Mouse (Mus musculus): ENCODE data around the gene Srgap2. TPM values are rescaled to one million over a fixed set of nuclear protein-coding genes. Genes with fewer than 3 reads are reported as not detected.

The Srgap2 gene
- 10 to 100 TPM; 27.1 to 35.8 TPM for total RNA-seq (2021)
- long read RNA-seq, experiment 1, partial matches to known transcripts = 2 of 5 reads
- long read RNA-seq, experiment 1, other reads (novel, unspliced or antisense) = 3 of 5 reads
- long read RNA-seq, experiment 2, partial matches to known transcripts = 2 of 8 reads
- long read RNA-seq, experiment 2, other reads (novel, unspliced or antisense) = 3 of 8 reads

DNA sequence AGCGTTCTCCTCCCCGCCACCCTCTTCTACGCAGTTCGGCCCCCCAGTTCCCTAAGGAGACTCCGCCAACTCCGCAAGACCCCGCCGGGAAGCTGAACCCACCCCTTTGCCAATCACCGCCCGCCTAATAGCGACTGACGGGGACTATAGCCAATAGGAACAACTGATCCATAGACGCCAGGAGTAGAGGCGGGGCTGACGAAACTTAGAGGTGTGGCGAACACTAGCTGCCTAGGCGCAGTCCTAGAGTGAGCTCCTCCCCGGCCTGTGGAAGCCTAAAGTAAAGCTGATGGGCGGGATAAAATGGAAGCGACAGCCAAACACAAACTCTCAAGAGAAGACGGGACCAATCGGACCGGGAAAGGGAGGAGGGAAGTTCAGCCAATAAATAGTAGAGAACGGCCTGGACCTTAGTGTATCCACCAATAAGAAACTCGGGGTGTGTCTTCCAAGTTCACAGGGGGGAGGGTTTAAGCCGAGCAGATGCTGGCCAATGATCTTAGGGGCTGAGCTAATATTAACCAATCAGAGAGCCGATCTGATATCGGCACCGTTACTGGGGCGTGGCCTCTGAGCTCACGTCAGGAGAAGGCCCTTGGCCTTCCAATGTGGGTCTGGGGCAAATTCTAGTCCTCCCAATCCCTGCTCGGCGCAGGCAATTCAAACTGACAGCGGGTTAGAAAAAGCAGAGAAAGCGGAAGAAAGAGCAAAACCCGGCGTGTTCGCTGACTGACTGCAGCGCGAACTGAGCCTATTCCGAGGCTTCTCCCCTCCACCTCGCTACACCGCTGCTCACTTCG lies at the start of gene Srgap2, which contains the start of gene Fam72a:
TSS of gene Srgap2 (minus strand) at position 72 of the 800 bp plus-strand sequence.
TSS of gene Fam72a (plus strand) at position 623 of the 800 bp plus-strand sequence.
- DNase-seq = peak; percentile 98

DNA sequence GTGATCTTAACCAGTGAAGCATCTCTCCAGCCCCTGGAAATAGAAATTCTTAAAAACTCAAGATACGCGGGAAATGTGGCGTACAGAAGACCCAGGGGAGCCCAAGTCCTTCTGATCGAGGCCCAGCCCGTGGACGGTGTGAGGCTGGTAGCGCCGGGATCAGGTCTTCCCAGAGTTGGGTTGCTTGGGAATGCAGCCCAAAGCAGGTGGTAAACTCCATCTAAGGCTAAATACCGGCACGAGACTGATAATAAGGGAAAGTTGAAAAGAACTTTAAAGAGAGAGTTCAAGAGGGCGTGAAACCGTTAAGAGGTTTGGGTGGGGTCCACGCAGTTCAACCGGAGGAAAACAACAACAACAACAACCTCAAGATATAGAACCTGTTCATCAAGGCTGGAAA lies 46.6 kb upstream of the Srgap2 start:
- peak; percentile 34 for DNase-seq

GRCm38 (mm10) chr1:131570391-131570790 lies 43.2 kb upstream of the Srgap2 start:
- DNase-seq = no peak

GRCm38 (mm10) chr1:131569721-131570120 lies 42.6 kb upstream of the Srgap2 start:
- no peak for DNase-seq

DNA sequence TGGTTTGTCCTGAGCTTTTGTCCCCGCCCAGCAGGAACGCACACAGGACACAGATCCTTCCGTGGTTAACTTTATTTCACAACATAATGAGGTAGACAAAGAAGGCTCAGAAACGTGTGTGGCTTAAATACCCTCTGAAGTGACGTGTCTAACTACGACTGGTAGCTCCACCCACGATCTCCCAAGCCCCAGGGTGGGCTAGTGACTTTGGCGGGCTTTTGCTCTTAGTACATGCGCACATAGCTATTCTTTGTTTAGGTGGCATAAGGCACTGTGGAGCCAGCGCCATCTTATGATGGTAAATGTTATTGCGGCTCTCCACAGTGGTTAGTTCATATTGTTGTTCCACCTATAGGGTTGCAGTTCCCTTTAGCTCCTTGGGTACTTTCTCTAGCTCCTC lies 38.9 kb upstream of the Srgap2 start:
- DNase-seq = peak; percentile 13

DNA sequence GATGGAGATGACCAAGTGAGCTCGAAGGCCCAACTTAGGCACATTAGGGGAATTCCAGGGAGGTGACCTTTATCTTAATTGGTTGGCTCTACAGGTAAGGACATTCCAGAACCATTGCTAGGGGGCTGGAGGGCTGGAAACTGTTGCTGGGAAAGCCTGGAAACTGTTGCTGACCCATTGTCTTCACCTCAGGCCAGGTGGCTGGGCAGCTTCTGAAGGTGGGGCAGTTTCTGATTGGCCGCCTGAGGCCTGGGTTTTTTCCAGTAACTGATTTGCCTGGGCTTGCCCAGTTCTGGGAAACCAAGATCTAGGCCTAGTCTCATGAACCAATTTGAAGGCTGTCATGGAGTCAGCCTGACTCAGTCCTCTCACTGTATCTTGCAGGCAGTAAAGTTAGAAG lies 34.9 kb upstream of the Srgap2 start:
- DNase-seq = no peak

DNA sequence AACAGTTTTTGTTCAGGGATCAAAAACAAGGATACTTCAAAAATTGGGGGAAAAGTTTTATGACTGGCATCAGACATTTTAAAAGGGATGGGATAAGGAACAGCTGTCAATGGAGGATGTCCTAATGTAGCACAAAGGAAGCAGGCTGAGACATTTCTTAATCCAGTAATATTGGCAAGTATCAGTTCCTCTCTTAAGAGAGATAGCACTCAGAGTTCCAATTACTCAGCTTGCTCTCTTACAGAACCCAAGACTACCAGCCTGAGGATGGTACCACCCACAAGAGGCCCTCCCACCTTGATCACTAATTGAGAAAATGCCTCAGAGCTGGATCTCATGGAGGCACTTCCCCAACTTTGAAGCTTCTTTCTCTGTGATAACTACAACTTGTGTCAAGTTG lies 33.3 kb upstream of the Srgap2 start:
- DNase-seq = no peak

GRCm38 (mm10) chr1:131555042-131555812 lies 28.1 kb upstream of the Srgap2 start:
- DNase-seq = peak; percentile 85

DNA sequence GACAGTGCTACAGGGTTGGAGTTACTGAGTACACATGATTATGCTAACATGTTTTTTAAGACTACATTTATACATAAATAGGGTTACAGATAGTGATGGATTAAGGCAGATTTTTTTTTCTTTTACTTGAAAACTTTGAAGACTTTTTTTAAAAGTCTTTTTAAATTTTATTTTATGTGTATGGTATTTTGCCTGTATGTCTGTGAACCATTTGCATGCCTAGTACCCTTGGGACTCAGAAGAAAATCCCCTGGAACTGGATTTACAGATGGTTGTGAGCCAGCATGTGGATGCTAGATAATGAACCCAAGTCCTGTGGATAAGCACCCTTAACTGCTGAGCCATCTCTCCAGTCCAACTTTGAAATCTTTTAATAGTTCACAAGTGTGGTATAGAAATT lies 26.3 kb upstream of the Srgap2 start:
- DNase-seq = no peak

- DNase-seq = no peak
These were observed 24.8 kb upstream of the Srgap2 start for GRCm38 (mm10) chr1:131551956-131552355.

GRCm38 (mm10) chr1:131548494-131549365 lies 21.6 kb upstream of the Srgap2 start:
- DNase-seq = peak; percentile 34

DNA sequence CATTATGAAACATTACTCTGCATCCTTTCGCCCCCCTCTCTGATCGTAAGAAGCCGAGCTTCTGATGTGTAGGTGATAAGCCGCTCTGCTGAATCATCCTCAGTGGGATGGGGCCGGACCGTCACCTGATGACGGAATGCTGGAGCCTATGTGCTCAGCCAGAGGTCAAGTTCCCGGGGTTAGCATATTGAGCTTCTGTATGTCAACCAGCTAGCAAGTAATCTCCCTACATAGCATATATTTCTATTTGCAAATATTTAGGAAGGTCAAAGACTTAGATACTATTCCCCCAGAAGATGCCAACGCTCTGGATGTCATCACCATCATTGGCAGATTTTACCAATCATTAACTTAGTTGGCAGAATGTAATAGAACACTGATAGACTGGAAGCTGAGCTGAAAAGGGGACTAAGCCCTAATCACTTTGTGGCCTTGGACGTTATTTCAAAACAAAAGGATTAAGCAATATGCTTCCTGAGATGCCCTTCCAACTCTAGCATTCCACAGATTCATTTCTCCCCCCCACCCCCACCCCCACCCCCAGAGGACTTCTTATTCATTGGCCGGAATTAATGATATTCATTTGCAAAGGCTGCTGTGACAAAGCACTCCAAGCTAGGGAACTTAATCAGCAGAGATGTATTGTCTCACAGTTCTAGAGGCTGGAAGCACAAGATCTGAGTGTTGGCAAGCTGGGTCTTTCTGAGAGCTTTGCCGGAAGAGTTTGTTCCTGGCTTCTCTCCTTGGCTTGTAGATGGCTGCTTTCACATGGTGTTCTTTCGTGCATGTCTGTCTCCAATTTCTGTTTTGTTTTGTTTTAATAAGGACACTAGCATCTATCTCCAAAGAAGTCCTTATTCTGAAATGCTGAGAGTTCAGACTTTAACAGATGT lies 19.9 kb upstream of the Srgap2 start:
- DNase-seq = no peak

- DNase-seq = no peak
These were observed 16.9 kb upstream of the Srgap2 start for GRCm38 (mm10) chr1:131543886-131544565.

DNA sequence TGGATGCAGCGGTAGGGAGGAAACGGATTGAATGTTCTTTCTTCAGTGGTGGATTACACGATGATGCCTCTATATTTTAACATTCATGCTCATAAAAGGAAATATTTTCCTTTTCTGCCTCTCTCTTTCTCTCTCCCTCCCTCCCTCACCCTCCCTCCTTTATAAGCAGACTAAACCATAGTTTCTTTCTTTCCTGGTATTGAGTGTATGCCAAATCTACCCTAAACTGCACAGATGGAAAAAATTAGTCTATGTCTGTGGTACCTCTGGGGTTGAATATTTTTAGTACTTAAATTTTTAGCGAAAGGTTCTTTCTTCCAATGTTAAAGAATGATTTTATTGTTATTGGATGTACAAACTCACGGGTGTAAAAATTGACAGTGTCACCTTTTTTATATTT lies 14.8 kb upstream of the Srgap2 start:
- DNase-seq = no peak

GRCm38 (mm10) chr1:131541431-131541830 lies 14.3 kb upstream of the Srgap2 start:
- no peak for DNase-seq

DNA sequence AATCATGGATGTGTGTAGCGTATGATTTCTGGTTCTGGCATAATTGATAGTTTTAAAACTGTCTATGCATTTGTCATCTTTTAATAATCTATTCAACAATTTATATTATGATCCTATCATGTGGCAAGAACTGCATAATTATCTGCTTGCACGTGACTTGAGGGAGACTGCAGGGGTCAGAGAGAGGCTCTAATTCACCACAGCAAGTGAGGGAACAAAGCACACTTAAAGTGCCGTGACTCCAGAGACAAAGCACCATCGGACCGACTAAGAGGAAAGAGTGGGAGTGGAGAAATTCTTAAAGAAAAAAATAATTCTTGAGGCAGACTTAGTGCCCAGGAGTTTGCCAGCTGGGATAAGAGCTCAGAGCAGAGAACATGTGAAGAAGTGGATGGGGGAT lies 13.6 kb upstream of the Srgap2 start:
- DNase-seq = no peak

DNA sequence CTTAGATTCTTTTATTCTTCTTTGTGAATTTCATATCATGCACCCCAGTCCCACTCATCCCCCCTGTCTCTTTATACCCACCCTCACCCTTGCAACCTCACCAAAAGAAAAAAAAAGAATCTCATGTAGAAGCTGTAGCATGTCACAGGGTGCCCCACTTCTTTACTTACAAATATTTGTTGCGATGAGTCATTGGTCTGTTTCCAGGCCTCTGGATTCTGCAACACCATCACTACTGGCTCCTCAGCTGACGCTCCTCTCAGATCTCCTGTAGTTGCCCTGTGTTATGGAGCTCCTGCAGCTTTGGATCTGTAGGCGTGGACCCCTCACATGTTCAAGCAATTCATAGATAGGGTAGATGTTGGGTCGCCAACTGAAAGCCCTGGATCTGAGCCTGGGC lies 12.6 kb upstream of the Srgap2 start:
- no peak for DNase-seq

DNA sequence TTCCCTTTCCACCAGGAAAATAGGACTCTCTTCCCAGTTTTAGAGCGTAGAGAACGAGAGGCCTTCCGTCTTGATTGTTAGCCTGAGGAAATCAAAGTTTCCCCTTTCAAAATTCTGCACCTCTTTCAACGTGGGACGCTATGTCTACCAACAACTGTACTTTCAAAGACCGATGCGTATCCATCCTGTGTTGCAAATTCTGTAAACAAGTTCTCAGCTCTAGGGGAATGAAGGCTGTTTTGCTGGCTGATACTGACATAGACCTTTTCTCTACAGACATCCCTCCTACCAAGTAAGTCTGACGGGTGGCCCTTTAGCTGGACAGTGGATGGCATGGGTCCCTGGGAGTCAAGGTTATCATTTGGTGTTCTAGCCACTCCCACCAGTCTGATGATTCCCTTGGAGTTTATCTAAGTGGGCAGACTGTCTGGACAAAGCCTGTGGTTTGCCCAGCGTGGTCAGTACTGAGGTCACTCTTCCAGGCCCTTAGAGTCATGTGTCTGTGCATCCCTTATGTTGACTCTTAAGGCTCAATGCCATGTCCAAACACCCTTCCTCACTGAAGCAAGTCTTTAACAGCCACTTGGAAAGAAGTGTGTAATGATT lies 1.5 kb upstream of the Srgap2 start:
- no peak for DNase-seq

- peak; percentile 86 for DNase-seq
These were observed 942 bp upstream of the Srgap2 start for GRCm38 (mm10) chr1:131528081-131528507.

All from adrenal gland, postnatal 10 days (tissue).